Mouse (Mus musculus) liver, adult (tissue): Measurements from ENCODE around the gene Btrc.

Source experiments
- GATA4 ChIP-seq: IDR thresholded peaks from 2 replicates; pipeline ENCODE4 v1.6.1; 2014; ENCODE audit warnings: mild to moderate bottlenecking, low read length; ENCODE audit not compliant: insufficient replicate concordance

Btrc gene

GRCm38 (mm10) chr19:45447886-45448285, 84.4 kb downstream of the Btrc start:
- no peak for TF ChIP-seq GATA4

GRCm38 (mm10) chr19:45454391-45454790, 90.9 kb downstream of the Btrc start:
- TF ChIP-seq GATA4, result no peak

- TF ChIP-seq GATA4, result no peak
Measured at GRCm38 (mm10) chr19:45456896-45457295, 93.4 kb downstream of the Btrc start.

- TF ChIP-seq GATA4, result no peak
Measured at GRCm38 (mm10) chr19:45458702-45459101, 95.2 kb downstream of the Btrc start.

- TF ChIP-seq GATA4, result no peak
Measured at GRCm38 (mm10) chr19:45459931-45460665, 96.6 kb downstream of the Btrc start.

GRCm38 (mm10) chr19:45460749-45461736, 97.5 kb downstream of the Btrc start:
- TF ChIP-seq GATA4, result no peak

GRCm38 (mm10) chr19:45469760-45470159, 106.2 kb downstream of the Btrc start:
- TF ChIP-seq GATA4, result no peak

GRCm38 (mm10) chr19:45472691-45473520, 109.4 kb downstream of the Btrc start:
- no peak for TF ChIP-seq GATA4

- no peak for TF ChIP-seq GATA4
Measured at GRCm38 (mm10) chr19:45474686-45475085, 111.2 kb downstream of the Btrc start.

- no peak for TF ChIP-seq GATA4
Measured at GRCm38 (mm10) chr19:45475928-45476553, 112.5 kb downstream of the Btrc start.

- no peak for TF ChIP-seq GATA4
Measured at GRCm38 (mm10) chr19:45479548-45479947, 116.0 kb downstream of the Btrc start.

- no peak for TF ChIP-seq GATA4
Measured at GRCm38 (mm10) chr19:45480490-45480889, 117.0 kb downstream of the Btrc start.

- no peak for TF ChIP-seq GATA4
Measured at GRCm38 (mm10) chr19:45480951-45481350, 117.4 kb downstream of the Btrc start.

GRCm38 (mm10) chr19:45483470-45483869, 119.9 kb downstream of the Btrc start:
- TF ChIP-seq GATA4, result no peak
